Mouse (Mus musculus) brain, embryonic 14.5 days (tissue): ENCODE results near the gene Lrrc20.

Experiments used
- CTCF ChIP-seq: fragments of 200-500 bp; IDR thresholded peaks from 2 replicates; pipeline ENCODE4 v1.5.1; 2012; ENCODE audit warnings: inconsistent platforms, mild to moderate bottlenecking, moderate library complexity, borderline replicate concordance; ENCODE audit not compliant: insufficient read depth, insufficient read length; ENCODE audit errors: extremely low read depth
- POLR2A ChIP-seq: fragments of 200-500 bp; IDR thresholded peaks from 2 replicates; pipeline ENCODE4 v1.6.1; 2012; ENCODE audit warnings: mild to moderate bottlenecking, inconsistent platforms, borderline replicate concordance; ENCODE audit not compliant: poor library complexity, insufficient read depth, insufficient read length, severe bottlenecking; ENCODE audit errors: extremely low read depth

DNA sequence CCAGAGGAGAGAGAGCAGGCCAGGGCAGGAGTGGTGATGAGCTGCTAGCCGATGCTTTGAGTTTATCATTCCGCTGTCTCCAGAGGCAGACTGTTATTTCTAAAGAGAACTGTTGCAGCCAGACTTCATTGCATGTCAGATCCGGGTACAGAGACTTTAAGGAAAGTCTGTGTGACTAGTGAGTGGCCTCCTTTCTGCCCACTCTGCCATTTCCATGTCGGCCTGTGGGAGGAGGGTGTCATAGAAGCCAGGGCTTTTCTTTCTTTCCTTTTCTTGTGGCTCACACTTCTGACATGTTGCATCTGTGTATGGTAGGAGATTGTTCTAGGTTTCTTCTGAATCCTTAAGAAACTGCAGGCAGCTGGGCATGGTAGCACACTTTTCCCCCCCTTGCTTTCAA, 88.8 kb downstream of the Lrrc20 start:
- no peak for TF ChIP-seq CTCF
- TF ChIP-seq POLR2A = no peak
